Mouse (Mus musculus) liver, adult 2 months (tissue): Measurements from ENCODE around the gene 1500009C09Rik. TPM values are rescaled to one million over a fixed set of nuclear protein-coding genes. Genes with fewer than 3 reads are reported as not detected.

ENCODE experiments used
- DNase-seq: peaks from one replicate; pipeline ENCODE4 v3.0.0-alpha.2; 2011; ENCODE audit warnings: low read depth, low spot score; ENCODE audit errors: extremely low read depth
- H3K27ac ChIP-seq: fragments of 200-500 bp; replicated peaks from 2 replicates; pipeline ENCODE4 v1.5.1; 2012; ENCODE audit warnings: low read depth, mild to moderate bottlenecking, control low read depth, inconsistent platforms, low read length; ENCODE audit not compliant: insufficient read depth
- H3K27me3 ChIP-seq: fragments of 200-500 bp; 2 replicates; pipeline ENCODE4 v1.6.1; 2012; ENCODE audit warnings: mild to moderate bottlenecking, moderate library complexity, low read length, inconsistent platforms; ENCODE audit not compliant: control insufficient read depth, insufficient read depth
- H3K36me3 ChIP-seq: fragments of 200-500 bp; 2 replicates; pipeline ENCODE4 v1.6.1; 2012; ENCODE audit warnings: low read length, inconsistent platforms; ENCODE audit not compliant: control insufficient read depth, insufficient read depth
- H3K4me1 ChIP-seq: fragments of 200-500 bp; 2 replicates; pipeline ENCODE4 v1.6.1; 2011; ENCODE audit warnings: low read length; ENCODE audit not compliant: control insufficient read depth, insufficient read depth
- H3K4me3 ChIP-seq: fragments of 200-500 bp; 2 replicates; pipeline ENCODE4 v1.5.1; 2011; ENCODE audit warnings: low read depth, mild to moderate bottlenecking, control low read depth, low read length, moderate library complexity; ENCODE audit not compliant: insufficient read depth
- H3K79me2 ChIP-seq: fragments of 200-500 bp; 2 replicates; pipeline ENCODE4 v1.6.1; 2012; ENCODE audit warnings: inconsistent platforms, mild to moderate bottlenecking, low read length, moderate library complexity; ENCODE audit not compliant: control insufficient read depth, insufficient read depth
- H3K9ac ChIP-seq: fragments of 200-500 bp; 2 replicates; pipeline ENCODE4 v1.6.1; 2012; ENCODE audit warnings: low read depth, mild to moderate bottlenecking, control low read depth, inconsistent platforms, low read length
- CTCF ChIP-seq: fragments of 200-500 bp; IDR thresholded peaks from 2 replicates; pipeline ENCODE4 v1.5.1; 2011; ENCODE audit warnings: low read depth, low read length, control low read depth
- POLR2A ChIP-seq: fragments of 200-500 bp; IDR thresholded peaks from 2 replicates; pipeline ENCODE4 v1.6.1; 2011; ENCODE audit warnings: low read length, control low read depth; ENCODE audit not compliant: insufficient read depth; ENCODE audit errors: extremely low read depth
- WGBS: fragments of 180-500 bp; shearing (Covaris S2); methylation state at CpG from one replicate; pipeline ENCODE4 v1.1.7; 2018; 5-methylcytosine and 5-hydroxymethylcytosine counted together
- polyA plus RNA-seq: library from polyadenylated mRNA; depleted of rRNA; stranded (reverse); fragments of >200 nt; gene quantifications from 2 replicates; pipeline ENCODE4 v1.2.3, GENCODE M21; 2012; rRNA removed
- total RNA-seq: library from RNA; depleted of rRNA; stranded (reverse); fragments of >200 nt; gene quantifications from 2 replicates; pipeline ENCODE4 v1.2.3, GENCODE M21; 2014; rRNA removed

1500009C09Rik gene
- total RNA-seq (0.18 TPM in 1 of 2 replicates, not detected in the other), polyA plus RNA-seq (not detected in 2 replicates)

DNA sequence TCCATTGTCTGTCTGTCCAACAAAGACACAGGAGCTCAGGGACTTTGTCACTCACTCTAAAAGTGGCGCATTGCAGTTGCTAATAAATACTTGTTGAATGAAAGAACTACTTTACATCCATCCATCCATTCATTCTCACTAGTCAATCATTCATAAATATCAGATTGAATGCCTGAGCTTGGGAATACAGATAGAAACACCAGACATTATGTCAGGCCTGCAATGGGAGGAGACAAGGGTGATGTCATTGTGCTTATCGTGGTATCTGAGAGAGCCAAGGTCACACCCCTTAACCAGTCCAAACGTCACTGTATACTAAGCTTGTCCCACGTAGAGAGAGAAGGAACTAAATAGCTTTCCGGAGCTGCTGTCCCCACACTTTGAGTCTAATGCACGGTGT lies at the start of gene 1500009C09Rik:
Gene 1500009C09Rik (plus strand): TSS at position 301 of the 400 bp plus-strand sequence.
- Histone ChIP-seq H3K79me2 (no peaks in the 10 kb centered on the region), H3K27me3 (no peaks in the 10 kb centered on the region), H3K4me3 (no peak within 1 kb of the TSS), H3K4me1 (no peaks in the 10 kb centered on the region), H3K9ac (no peak within 1 kb of the TSS), H3K36me3 (no peaks in the 10 kb centered on the region), H3K27ac (no peak within 1 kb of the TSS)
- TF ChIP-seq POLR2A = no peak
- TF ChIP-seq CTCF = no peak
- WGBS = 76% methylated on average over 6 of the region's 6 CpGs
- DNase-seq = no peak

DNA sequence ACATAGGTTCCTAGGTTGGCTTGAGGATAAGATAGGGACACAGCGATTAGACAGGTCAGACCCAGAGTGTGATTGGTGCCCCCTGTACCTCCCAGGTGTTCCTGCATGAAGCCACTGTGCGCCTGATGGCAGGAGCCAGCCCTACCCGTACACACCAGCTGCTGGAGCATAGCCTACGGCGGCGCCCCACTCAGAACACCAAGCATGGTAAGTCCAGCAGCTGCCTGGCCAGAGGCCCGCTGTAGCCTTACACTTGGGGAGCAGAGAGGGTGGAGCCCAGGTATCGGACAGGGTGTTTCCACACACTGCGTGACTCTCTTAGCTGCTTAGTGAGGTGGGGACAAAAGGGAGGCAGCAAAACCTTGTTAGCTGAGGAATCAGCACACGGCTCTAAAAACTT lies 49.1 kb upstream of the 1500009C09Rik start:
- Histone ChIP-seq H3K36me3 (peaks cover 14% of the 10 kb centered on the region), H3K4me1 (peaks cover 9% of the 10 kb centered on the region), H3K9ac (no peak overlapping the region), H3K4me3 (no peak overlapping the region), H3K27ac (no peak overlapping the region), H3K27me3 (no peaks in the 10 kb centered on the region), H3K79me2 (no peaks in the 10 kb centered on the region)
- no peak for TF ChIP-seq CTCF
- TF ChIP-seq POLR2A = no peak
- WGBS = 95% methylated on average over 10 of the region's 10 CpGs
- DNase-seq = no peak

DNA sequence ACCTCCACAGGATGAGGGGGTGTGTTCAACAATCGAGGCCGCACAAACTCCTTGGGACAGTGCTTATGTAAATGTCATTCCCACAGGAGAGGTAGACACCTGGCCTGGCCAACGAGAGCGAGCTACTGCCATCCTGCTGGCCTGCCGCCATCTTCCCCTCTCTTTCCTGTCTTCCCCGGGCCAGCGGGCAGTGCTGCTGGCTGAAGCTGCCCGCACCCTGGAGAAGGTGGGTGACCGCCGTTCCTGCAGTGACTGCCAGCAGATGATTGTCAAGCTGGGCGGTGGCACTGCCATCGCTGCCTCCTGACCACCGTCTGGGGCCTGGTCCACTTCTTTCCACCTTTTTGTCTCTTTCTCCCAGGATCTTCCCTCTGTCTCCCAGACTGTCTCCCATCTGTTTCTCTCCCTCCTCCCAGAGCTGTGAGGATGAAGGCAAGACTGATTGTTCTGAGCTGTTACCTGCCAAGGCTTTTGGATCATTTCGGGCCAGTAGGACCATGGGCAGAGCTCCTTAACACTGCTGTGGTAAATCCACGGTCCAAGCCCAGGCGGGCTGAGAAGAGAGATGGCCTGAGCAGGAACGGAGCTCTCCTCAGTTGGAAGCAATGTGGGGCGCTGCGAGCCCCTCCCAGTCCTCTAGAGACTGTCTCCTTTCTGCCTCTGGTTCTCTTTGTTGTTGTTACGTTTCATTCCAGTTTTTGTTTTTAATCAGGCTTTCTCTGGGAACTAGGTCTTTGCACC lies 48.4 kb upstream of the 1500009C09Rik start:
- H3K36me3 ChIP-seq = peaks cover 14% of the 10 kb centered on the region
- DNase-seq = no peak
- peaks cover 9% of the 10 kb centered on the region for H3K4me1 ChIP-seq
- TF ChIP-seq POLR2A (no peak), CTCF (no peak)
- H3K4me3 ChIP-seq = no peak overlapping the region
- no peak overlapping the region for H3K27ac ChIP-seq
- H3K27me3 ChIP-seq = no peaks in the 10 kb centered on the region
- WGBS = 92% methylated on average over 20 of the region's 20 CpGs
- H3K9ac ChIP-seq = no peak overlapping the region
- H3K79me2 ChIP-seq = no peaks in the 10 kb centered on the region

DNA sequence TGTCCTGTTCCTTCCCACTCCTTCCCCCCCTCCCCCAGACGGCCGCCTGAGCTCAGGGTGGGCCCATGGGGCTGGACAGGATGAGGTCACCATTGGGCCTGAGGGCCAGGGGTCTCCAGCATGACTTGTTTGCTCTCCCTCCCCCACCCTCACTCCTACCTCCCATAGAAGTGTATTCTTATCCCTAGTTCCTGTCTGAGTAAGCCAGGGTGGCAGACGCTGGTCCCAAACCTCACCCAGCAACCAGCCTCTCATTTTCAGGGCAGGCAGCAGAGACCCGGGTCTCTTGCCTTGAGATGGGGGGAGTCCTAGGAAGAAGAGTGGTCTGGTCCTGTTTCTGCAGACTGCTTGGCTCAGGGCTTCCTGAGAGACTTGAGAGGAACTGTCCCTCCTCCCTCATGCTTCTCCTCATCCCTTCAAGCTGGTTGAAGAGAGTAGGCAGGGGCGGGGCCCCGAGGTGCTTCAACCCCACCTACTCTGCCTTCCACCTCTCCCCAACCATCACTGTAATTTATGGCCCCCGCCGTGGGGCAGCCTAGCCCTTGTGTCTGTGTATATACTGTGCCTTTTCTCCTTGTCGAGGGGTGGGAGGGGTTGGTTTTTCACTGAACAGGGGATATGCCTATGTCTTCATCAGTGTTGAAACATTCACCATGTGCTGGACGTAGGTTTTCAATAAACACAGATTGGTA lies 47.4 kb upstream of the 1500009C09Rik start:
- DNase-seq = no peak
- no peak overlapping the region for H3K4me3 ChIP-seq
- no peaks in the 10 kb centered on the region for H3K79me2 ChIP-seq
- no peaks in the 10 kb centered on the region for H3K27me3 ChIP-seq
- no peak overlapping the region for H3K27ac ChIP-seq
- no peak for TF ChIP-seq CTCF
- no peak for TF ChIP-seq POLR2A
- 85% methylated on average over 10 of the region's 10 CpGs for WGBS
- peaks cover 10% of the 10 kb centered on the region; the same call in 1 of the 2 replicates for H3K36me3 ChIP-seq
- peaks cover 9% of the 10 kb centered on the region for H3K4me1 ChIP-seq
- H3K9ac ChIP-seq = no peak overlapping the region

DNA sequence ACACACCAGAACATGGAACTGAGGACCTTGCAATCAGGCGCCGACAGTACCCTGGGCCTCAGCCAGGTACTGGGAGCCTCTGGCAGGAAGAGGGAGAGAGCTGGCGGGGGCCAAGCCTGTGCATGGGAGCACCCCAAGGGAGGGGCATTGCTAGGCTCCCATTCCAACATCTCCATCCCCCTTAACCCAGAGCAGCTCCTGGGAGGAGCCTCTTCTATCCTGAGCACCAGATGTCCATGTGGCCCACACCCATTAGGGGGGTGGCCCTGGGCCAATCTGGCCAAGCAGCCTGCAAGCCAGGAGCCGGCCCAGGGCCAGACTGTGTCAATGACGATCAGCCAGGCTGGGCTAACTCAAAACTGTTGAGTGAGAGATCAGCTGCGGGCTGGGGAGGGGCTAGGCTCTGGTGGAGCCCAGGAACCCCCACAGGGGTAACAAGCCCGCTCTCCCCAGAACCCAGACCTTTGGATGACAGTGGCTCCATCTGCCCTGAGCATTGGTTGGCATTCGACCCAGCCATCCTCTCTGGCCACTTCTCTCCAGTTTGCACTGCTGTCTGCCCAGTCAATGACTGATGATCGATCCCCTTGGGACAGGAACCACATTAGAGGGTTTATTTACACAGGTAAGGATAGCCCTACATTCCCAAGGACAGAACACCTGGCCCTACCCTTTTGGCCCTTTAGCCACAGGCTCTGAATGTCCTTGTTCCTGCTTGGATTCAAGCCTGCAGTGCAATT lies 45.7 kb upstream of the 1500009C09Rik start:
- Histone ChIP-seq H3K9ac (no peak overlapping the region), H3K79me2 (no peaks in the 10 kb centered on the region), H3K4me3 (no peak overlapping the region), H3K27me3 (peaks cover 5% of the 10 kb centered on the region; the same call in 1 of the 2 replicates), H3K36me3 (peaks cover 5% of the 10 kb centered on the region; the same call in 1 of the 2 replicates), H3K4me1 (peaks cover 9% of the 10 kb centered on the region), H3K27ac (peak overlapping the region; percentile 63)
- WGBS = 13% methylated on average over 9 of the region's 9 CpGs
- peak; percentile 96 for DNase-seq
- no peak for TF ChIP-seq CTCF
- no peak for TF ChIP-seq POLR2A

DNA sequence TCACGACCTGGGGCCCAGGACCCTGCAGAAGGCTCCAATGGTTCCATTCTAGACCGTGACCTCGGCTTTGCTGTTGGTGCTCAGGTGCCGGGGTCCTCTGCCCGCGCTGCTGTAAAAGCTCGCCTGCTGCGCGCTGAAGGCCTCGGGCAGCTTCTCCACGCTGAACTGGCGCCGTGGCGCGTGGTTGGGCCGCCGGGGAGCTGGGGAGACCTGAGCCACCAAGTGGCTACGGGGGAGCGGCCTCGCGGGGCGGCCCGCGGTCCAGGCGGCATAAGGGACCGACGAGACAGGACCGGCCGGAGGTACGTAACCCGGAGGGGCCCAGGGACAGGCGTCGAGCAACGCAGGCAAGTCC lies 45.1 kb upstream of the 1500009C09Rik start:
- Histone ChIP-seq H3K9ac (peak overlapping the region; percentile 6; the same call in 1 of the 2 replicates), H3K79me2 (no peaks in the 10 kb centered on the region), H3K4me1 (peaks cover 9% of the 10 kb centered on the region), H3K4me3 (no peak overlapping the region), H3K27me3 (peaks cover 10% of the 10 kb centered on the region), H3K27ac (peak overlapping the region; percentile 12; the same call in 1 of the 2 replicates), H3K36me3 (peaks cover 2% of the 10 kb centered on the region; the same call in 1 of the 2 replicates)
- TF ChIP-seq CTCF (no peak), POLR2A (no peak)
- 17% methylated on average over 34 of the region's 34 CpGs for WGBS
- no peak for DNase-seq
